Mouse (Mus musculus) erythroblast, embryonic 14.5 days (primary cell): Measurements from ENCODE around the gene Efna1.

Experiments
- GATA1 ChIP-seq: IDR thresholded peaks from 2 replicates; pipeline ENCODE4 v1.6.1; 2012; ENCODE audit warnings: low read length, inconsistent platforms, mixed read lengths
- TAL1 ChIP-seq: IDR thresholded peaks from 3 replicates; pipeline ENCODE4 v1.6.1; 2012; ENCODE audit warnings: low read length, inconsistent platforms, mixed read lengths

DNA sequence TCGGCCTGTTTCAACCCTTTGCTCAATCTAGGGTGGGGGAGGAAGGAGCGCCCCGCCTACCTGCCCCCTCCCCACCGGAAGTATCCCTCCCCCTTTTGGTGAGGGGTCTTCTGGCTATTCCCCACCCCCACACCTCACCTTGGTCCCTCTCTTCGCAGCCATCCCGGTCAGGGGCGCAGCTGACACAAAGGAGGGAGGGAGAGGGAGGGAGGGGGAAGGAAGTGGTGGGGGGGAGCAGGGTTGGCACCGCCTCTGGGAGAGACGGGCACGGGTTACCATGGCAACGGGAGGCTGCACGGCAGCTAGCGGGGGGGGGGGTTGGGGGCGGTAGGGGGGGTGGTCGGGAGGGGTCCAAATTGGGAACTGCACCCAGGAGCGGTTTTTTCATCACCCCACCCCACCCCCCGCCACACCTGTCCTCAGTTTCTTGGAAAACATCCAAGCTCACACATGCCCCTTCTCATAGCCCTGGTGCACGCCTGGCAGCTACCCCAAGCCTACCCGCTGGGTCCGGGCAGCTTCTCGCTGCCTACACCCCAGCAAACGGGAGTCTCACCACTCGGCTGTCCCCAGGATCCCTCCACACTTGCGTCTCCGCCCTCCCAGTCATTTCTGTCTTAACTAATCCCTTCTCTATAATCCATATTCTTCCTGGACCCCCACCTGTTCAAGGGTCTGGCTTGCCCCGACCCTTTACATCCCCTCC lies 35.8 kb downstream of the Efna1 start:
- TF ChIP-seq GATA1, result no peak
- TF ChIP-seq TAL1, result no peak
